Mouse (Mus musculus) urinary bladder, postnatal 14 days (tissue): ENCODE measurements around the gene Cdkl2.

ENCODE experiments used
- DNase-seq: peaks from one replicate; pipeline ENCODE4 v3.0.0; 2021; ENCODE audit warnings: low spot score

The Cdkl2 gene

DNA sequence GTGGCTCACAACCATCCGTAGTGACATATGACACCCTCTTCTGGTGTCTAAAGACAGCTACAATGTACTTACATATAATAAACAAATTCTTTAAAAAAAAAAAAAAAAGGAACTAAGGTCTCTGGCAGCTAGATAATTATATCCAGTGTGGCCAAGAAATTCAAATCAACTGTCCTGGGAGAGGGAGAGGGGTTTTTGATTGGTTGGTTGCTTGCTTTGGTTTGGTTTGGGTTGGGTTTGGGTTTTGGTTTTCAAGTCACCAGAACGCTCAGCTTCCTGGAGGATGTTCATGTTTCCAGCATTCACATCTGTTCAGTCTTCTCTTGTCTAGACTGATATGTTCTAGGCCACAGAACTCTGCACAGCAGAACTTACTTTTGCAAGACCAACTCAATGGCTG is 50.6 kb downstream of the Cdkl2 start:
- DNase-seq, result no peak

DNA sequence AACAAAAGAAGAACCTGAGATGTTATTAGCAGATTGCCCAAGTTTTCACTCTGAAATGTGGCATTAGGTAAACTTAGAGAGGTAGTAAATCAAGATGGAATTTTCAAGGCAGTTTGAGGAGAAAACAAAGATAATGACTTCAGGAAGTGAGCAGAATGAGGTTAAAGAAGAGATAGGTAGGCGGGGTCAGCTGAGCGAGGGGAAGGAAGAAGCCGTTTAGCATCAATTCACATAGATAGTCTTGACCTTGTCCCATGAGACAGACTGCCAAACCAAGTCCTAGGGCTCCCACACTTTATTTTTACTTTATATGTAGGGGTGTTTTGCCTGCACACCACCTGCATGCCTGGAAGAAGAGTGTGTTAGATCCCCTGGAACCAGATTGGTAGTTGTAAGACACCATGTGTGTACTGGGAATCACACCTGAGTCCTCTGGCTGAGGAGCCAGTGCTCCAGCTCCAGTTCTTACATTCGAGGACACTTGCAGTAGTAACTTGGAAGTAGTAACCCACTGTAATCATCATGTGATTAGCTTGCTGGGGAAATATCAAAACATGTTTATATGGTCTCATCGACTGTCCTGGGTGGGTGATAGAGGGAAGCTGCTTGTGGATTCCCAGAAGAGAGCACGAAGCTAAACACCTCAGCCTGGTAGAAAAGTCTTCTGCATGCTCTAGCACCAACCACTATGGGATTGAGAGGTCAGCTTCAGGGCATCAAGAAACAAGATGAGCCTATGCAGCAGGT is 52.3 kb downstream of the Cdkl2 start:
- no peak for DNase-seq

GRCm38 (mm10) chr5:91989261-91989660 is 54.4 kb downstream of the Cdkl2 start:
- DNase-seq, result no peak

GRCm38 (mm10) chr5:91987799-91988198 is 55.9 kb downstream of the Cdkl2 start:
- DNase-seq, result no peak

GRCm38 (mm10) chr5:91987236-91987635 is 56.4 kb downstream of the Cdkl2 start, which contains the start of gene Odaph:
TSS of gene Odaph (plus strand) at chr5:91987475.
- DNase-seq, result no peak

DNA sequence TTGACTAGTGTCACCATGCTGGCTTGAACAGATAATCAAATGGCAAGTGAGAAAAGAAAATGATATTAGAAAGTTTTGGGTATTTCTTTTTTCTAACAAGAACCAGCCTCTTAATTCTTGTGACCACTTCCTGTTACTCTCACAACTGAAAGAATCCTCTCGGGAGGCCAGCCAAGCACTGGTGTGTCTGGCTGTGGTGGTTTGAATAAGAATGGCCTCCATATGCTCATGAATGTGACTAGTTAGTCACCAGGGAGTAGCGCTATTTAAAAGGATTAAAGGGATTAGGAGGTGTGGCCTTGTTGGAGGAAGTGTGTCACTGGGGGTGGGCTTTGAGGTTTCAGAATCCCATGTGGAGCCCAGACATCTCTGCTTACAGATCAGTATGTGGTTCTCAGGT is 58.0 kb downstream of the Cdkl2 start:
- DNase-seq, result no peak

DNA sequence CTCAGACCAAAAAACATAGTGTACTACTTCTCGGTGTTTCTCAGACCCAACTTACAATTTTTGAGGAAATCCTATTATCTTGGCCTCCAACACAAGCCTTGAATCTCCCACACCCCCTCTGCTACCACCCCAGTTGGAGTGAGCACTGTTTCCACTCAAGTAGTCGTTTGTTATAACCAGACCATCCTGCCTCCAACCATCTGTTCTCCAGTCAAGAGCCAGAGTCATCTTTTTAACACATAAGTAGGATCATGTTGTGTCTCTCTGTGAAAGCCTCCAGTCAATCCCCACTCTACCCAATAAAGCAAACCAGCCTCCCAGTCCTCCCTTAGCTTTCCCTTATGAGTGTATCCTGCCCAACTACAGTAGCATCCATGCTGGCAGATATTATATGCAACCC is 60.2 kb downstream of the Cdkl2 start:
- no peak for DNase-seq

GRCm38 (mm10) chr5:91981176-91981840 is 62.4 kb downstream of the Cdkl2 start:
- no peak for DNase-seq

GRCm38 (mm10) chr5:91977397-91977770 is 66.3 kb downstream of the Cdkl2 start:
- no peak for DNase-seq

GRCm38 (mm10) chr5:91976566-91977396 is 66.9 kb downstream of the Cdkl2 start:
- DNase-seq, result no peak

- no peak for DNase-seq
Measured at GRCm38 (mm10) chr5:91975758-91976157, 67.9 kb downstream of the Cdkl2 start.

DNA sequence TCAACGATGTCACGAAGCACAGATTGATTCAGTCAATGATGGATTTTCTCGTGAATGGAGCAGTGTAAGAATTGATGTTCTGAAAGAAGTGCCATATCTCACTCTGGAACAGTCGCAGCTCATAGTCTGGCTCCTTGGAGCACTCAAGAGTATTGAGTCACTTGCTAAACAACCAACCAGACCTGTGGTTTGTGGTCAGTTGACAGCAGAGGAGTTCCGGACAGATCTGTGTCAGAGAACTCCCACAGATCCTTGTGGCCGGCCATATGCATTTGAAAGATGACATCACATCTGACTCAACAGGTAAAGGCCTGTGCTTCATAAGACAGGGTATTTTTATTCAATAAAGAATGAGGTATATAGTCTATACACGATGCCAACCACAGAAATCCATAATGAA is 69.7 kb downstream of the Cdkl2 start:
- DNase-seq, result no peak

GRCm38 (mm10) chr5:91972046-91972445 is 71.6 kb downstream of the Cdkl2 start:
- DNase-seq, result no peak

DNA sequence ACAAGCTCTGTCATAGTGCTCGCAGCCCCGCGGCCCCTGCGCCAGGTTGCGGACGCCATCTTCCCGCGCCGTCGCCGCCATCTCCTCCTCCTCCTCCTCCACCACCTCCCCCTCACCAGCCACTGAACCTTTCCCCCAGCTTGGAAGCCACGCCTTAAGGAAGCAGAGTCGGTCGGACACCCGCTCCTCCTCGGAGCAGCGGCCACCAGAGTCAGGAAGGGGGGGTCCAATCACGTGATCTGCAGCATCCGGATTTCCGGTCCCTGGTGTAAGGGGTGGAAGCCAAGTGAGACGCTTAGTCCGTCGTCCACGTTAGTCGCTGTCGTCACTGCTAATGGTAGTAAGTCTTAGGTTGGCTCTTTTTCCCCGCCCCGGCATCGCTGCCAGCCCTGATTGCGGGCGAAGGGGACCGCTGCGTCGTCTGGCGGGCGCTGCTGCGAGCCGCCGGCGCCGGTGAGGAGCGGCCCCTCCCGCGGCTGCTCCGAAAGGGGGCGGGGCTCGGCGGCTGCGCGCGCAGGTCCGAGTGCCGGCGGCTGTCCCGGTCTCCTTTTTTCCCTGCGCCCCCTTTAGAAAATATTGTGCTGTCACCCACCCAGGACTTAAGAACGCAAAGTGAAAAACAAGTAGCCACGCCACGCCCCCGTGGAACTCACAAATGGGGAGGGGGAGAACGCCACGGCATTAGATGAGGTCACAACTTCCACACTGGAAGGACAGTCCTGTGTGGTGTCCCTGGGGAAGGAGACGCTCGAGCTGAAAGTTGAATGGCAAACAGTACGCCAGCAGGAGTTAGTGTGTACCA is 80.8 kb downstream of the Cdkl2 start, which contains the start of gene Rchy1:
Gene Rchy1, minus strand, starts transcription at position 430 of the 802 bp plus-strand sequence.
- DNase-seq, result peak; percentile 95

DNA sequence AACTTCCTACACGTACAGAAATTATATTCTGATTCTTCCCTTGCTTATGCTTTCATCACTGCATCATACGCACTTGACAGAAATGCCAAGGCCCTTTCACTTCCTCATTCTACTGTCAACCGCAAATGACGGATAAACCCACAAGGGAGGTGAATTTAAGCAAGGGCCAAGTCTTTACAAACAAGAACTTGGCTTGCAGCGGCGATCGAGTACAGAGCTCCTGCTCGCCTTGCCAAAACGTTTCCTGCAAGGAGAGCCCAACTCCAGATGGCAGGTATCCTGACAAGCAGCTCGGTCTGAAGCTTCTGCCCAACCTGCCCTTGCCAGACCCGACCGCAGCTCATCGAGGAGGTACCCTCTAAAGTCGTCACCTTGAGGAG is 81.4 kb downstream of the Cdkl2 start:
- DNase-seq, result no peak

DNA sequence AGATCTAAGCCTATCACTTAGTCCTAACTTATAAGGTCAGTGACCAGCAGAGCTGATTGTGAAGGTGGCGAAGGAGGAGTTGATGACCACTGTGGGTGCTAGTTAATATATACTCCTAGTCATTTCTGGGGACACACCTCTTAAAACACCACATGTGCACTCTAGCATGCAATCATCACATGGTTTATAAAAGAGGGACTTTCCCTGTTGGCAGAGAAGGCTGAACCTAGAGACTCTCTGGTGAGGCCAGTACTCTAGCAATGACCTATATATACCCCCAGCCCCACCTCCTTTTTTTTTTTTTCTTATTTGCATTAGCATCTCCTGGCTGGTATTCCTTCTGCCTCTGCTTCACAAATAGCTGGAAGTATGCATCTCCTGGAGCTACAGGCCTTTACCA is 82.3 kb downstream of the Cdkl2 start:
- DNase-seq, result no peak

GRCm38 (mm10) chr5:91960606-91961254 is 83.0 kb downstream of the Cdkl2 start:
- no peak for DNase-seq

DNA sequence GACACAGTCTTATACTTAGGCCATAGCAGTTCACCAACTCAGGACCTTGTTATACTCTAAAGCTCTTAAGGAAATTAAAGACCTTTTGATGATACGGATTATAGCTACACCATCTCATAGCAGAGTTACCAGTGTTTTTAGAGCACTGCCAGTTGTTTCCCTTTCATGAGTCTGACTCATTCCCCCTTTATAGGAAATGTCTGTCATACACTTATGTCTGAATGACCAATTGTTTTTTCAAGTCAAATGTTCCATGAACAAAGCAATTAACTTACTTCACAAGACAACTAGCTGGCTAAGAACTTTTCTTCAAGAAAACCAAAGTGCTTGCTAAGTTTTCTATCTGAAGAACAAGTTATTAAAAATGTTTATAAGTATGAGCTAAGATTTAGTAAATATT is 83.7 kb downstream of the Cdkl2 start:
- no peak for DNase-seq

DNA sequence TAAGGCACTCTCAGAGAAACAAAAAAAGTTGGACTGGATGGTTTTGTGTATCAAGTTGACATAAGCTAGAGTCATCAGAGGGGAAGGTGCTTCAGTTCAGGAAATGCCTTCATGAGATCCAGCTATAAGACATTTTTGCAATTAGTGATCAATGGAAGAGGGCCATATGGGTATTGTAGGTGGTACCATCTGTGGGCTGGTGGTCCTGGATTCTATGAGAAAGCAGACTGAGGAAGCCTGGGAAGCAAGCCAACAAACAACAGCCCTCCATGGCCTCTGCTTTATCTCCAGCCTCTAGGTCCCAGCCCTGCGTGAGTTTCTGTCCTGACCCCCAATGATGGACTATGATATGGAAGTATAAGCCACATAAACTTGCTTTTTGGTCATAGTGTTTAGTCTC is 84.6 kb downstream of the Cdkl2 start:
- DNase-seq, result no peak

DNA sequence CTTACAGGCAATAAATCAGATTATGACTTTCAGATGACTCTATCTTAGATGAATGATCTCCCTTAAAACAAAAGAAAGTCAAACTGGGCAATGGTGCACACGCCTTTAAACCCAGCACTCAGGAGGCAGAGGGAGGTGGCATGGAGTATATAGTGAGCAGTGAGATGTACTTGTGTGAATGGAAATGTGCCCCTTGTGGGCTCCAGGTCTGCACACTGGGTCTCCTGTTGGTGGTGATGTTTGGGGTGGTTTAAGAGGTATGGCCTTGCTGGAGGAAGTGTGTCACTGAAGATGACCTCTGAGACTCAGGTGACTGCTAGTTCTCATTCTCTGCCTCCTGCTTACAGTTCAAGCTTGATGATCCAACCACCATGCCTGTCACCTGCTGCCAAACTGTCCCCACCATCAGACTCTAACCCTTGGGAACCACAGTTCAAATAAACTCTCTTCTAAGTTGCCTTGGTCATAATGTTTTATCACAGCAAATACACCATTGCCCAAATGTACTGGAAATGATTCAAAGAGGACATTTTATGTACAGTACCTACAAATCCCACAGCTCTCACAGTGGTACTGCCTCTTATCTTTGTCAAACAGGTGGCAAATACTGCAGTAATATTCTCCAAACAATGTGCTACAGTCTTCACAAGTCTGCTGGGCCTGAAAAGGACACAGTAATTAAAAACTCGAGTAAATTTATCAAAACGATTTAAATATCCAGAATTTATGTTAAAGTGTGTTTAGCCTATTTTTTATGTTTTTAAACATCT is 86.5 kb downstream of the Cdkl2 start:
- DNase-seq, result no peak
